Mouse (Mus musculus) E14TG2a.4 (cell line): ENCODE measurements around the gene Hip1r.

Experiments used
- H3K27me3 ChIP-seq: 2 replicates; pipeline ENCODE4 v1.6.1; 2014; ENCODE audit warnings: low read length, control low read depth; ENCODE audit not compliant: insufficient read depth
- H3K36me3 ChIP-seq: 2 replicates; pipeline ENCODE4 v1.6.1; 2014; ENCODE audit warnings: low read length, control low read depth; ENCODE audit not compliant: insufficient read depth
- H3K4me1 ChIP-seq: replicated peaks from 2 replicates; pipeline ENCODE4 v1.6.1; 2014; ENCODE audit warnings: low read depth, low read length, control low read depth
- H3K4me3 ChIP-seq: replicated peaks from 2 replicates; pipeline ENCODE4 v1.5.1; 2014; ENCODE audit warnings: mild to moderate bottlenecking, low read length
- H3K9me3 ChIP-seq: 2 replicates; pipeline ENCODE4 v1.6.1; 2014; ENCODE audit warnings: low read length, control low read depth
- CTCF ChIP-seq: conservative IDR thresholded peaks from 2 replicates; pipeline ENCODE4 v1.5.1; 2014; ENCODE audit warnings: low read length
- NANOG ChIP-seq: IDR thresholded peaks from 2 replicates; pipeline ENCODE4 v1.6.1; 2014; ENCODE audit warnings: borderline replicate concordance, low read length, mixed read lengths
- POU5F1 ChIP-seq: IDR thresholded peaks from 2 replicates; pipeline ENCODE4 v1.6.1; 2014; ENCODE audit warnings: low read length, borderline replicate concordance

Gene Hip1r

DNA sequence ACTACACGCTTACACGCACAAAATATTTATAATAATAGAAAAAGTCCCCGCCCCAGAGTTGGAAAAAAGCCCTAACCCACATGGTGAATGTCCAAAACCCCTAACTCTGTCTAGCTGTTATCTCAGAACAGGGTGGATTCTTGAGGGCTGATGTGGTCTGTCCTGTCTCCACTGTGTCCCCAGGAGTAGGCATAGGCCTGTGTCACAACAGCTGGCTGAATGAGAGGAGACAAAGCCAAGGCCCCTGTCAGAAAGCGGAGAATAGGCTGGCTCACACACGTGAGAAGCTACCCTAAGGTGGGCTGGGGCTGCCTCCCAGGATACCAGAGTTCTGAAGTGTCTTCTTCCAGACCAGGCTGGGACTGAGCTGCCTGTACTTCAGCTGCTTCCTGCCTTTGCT lies 4.7 kb downstream of the Hip1r start:
- TF ChIP-seq NANOG (no peak), CTCF (no peak), POU5F1 (no peak)
- peaks cover 26% of the 10 kb centered on the region for H3K27me3 ChIP-seq
- no peaks in the 10 kb centered on the region for H3K9me3 ChIP-seq
- no peak overlapping the region for H3K4me3 ChIP-seq
- peaks cover 3% of the 10 kb centered on the region; the same call in 1 of the 2 replicates for H3K36me3 ChIP-seq
- peaks cover 58% of the 10 kb centered on the region for H3K4me1 ChIP-seq

DNA sequence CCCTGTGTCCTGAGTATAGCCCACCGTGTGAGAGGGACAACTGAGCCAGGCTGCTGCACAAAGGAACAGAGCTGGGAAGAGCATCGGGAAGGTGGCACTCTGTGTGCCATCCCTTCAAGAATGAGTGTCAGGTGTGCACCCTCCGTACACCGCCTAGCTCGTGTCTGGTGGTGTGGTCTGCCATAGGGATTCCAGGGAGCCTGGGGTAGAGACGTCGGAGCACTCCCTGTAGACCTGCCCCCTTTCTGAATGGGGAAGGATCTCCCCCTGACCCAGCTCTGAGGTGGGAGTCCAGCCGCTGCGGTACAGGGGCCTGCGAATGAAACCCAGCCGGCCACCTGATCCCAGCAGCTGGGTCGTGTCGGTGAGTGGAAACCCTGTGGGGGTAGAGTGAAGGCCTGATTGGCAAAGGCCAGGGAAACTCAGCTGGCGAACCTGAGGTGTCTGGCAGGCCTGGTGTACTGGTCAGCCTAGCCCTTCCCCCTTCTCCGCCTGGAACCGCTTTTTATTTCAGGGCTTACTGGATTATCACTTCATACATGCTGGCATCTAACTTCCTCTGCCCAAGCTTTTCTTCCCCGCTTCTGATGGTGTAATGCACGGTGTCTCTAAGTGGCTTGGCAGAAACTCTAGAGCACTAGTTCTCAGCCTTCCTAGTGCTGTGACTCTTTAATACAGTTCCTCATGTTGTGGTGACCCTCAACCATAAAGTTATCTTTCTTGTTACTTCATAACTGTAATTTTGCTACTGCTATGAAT lies 6.0 kb downstream of the Hip1r start:
- TF ChIP-seq CTCF (no peak), POU5F1 (no peak), NANOG (no peak)
- no peaks in the 10 kb centered on the region for H3K9me3 ChIP-seq

DNA sequence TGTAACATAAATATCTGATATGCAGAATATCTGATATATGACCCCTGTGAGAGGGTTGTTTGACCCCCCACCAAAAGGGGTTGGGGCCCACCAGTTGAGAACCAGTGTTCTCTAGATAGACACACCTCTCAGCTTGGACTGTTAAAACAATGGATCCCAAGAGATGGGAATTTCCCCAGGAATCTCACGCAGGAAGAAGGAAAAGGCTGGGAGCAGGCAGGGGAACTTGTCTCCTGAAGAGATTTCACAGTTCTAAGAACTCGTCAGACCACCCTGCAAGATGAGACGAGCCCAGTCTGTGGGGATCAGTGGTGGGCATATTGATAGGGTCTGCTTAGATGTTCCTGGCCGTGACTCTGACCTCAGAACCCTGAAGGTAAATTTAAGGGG lies 6.5 kb downstream of the Hip1r start:
- TF ChIP-seq CTCF (no peak), NANOG (no peak), POU5F1 (no peak)
- Histone ChIP-seq H3K4me3 (no peak overlapping the region), H3K9me3 (no peaks in the 10 kb centered on the region), H3K27me3 (peaks cover 16% of the 10 kb centered on the region), H3K4me1 (peaks cover 63% of the 10 kb centered on the region), H3K36me3 (peaks cover 3% of the 10 kb centered on the region; the same call in 1 of the 2 replicates)

More for the DNA sequence above, 6.0 kb downstream of the Hip1r start:
- peaks cover 21% of the 10 kb centered on the region for H3K27me3 ChIP-seq
- H3K4me1 ChIP-seq, result peaks cover 63% of the 10 kb centered on the region
- peaks cover 3% of the 10 kb centered on the region; the same call in 1 of the 2 replicates for H3K36me3 ChIP-seq
- no peak overlapping the region for H3K4me3 ChIP-seq

DNA sequence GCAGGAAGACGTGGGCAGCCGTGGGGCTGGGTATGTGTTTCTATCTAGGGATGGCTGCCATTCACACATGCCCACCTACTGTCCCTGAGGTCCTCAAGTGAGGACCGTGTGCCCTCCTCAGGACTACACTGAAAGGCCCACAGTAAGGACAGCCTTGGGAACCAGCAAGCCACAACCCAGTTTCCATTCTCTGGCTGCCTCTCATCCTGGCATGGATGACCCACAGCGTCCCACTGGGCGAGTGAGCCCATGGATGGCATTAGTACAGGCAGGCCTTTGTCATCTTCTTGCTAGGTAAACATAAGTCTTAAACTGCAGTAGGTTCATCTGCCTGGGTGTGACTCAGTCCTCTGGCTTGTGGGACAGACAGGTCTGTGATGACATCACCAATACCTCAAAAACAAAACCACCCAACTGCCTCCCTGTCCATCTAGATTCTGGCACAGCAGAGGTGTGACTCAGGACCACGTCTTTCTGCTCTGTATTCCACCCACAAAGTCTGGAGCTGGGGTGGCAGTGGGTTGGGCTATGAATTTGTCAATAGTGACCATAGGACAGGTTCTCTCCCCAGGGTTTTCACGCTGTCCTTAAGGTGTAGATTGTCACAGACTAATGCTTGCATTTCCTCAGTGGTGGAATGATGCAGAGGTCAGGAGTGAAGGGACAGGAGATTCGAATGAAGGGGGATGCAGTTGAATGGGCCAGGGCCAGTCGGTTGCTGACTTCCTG lies 7.3 kb downstream of the Hip1r start:
- Histone ChIP-seq H3K36me3 (peaks cover 3% of the 10 kb centered on the region; the same call in 1 of the 2 replicates), H3K4me3 (no peak overlapping the region), H3K9me3 (no peaks in the 10 kb centered on the region), H3K4me1 (peaks cover 56% of the 10 kb centered on the region), H3K27me3 (peaks cover 10% of the 10 kb centered on the region)
- no peak for TF ChIP-seq NANOG

DNA sequence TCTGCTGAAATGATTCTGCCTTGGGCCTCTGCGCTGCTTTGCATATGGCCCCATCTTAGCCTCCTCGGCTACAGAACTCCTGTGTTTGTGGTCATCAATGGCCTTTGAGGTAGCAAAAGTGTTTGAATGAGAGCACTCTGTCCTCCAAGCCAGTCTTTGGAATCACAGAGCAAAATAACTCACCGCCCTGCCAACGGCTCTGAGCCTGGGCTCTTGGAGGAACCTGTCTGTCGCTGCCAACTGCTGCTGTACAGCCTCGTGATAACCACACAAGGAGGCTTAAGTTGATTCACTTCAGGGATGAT lies 7.8 kb downstream of the Hip1r start:
- no peaks in the 10 kb centered on the region for H3K9me3 ChIP-seq
- H3K4me3 ChIP-seq, result no peak overlapping the region
- peaks cover 3% of the 10 kb centered on the region; the same call in 1 of the 2 replicates for H3K36me3 ChIP-seq
- H3K27me3 ChIP-seq, result peaks cover 5% of the 10 kb centered on the region; the same call in 1 of the 2 replicates
- TF ChIP-seq NANOG, result no peak
- TF ChIP-seq POU5F1, result no peak
- no peak for TF ChIP-seq CTCF
- H3K4me1 ChIP-seq, result peaks cover 50% of the 10 kb centered on the region

DNA sequence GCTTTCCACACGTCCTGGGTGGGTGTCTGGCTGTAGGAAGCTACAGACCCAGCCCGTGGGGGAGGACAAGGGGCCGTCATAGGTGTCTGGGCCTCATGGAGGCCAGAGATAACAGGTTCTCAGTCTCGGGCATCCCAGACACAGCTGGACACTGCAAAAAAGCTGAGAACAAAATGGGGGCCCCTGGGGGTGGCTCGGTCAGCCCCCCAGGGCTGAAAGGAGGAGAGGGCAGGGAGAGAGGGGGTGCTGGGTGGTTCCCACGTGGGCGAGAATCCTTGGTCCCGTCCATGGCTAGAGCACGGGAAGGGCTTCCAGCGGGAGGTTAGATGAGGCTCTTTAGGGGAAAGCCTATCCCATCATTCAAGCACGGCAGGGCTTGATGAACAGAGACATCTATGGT lies 9.4 kb downstream of the Hip1r start:
- Histone ChIP-seq H3K36me3 (peaks cover 3% of the 10 kb centered on the region; the same call in 1 of the 2 replicates), H3K4me1 (peaks cover 43% of the 10 kb centered on the region), H3K27me3 (no peaks in the 10 kb centered on the region), H3K4me3 (no peak overlapping the region), H3K9me3 (no peaks in the 10 kb centered on the region)
- TF ChIP-seq NANOG (no peak), POU5F1 (no peak), CTCF (no peak)

DNA sequence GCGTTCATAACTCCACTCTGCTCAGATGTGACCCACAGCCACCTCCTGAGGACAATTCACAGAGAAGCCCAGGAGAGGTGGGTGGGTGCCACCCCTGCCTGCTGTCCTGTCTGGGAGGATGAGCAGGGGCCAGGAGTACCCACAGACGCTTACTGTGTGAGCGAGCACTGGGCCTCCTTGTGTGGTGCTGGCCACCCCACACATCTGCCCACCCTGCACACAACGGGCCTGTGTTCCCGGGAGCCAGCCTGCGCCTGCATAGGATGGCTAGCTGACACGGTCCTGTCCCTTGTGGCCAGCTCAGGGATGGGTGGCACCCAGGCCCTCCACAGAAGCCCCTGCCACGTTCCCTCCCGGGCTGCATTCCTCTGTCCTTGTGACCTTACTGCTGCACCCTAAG lies 12.0 kb downstream of the Hip1r start:
- Histone ChIP-seq H3K36me3 (peaks cover 5% of the 10 kb centered on the region), H3K9me3 (no peaks in the 10 kb centered on the region), H3K27me3 (no peaks in the 10 kb centered on the region), H3K4me1 (peaks cover 35% of the 10 kb centered on the region), H3K4me3 (no peak overlapping the region)
- no peak for TF ChIP-seq CTCF
- no peak for TF ChIP-seq POU5F1
- no peak for TF ChIP-seq NANOG

DNA sequence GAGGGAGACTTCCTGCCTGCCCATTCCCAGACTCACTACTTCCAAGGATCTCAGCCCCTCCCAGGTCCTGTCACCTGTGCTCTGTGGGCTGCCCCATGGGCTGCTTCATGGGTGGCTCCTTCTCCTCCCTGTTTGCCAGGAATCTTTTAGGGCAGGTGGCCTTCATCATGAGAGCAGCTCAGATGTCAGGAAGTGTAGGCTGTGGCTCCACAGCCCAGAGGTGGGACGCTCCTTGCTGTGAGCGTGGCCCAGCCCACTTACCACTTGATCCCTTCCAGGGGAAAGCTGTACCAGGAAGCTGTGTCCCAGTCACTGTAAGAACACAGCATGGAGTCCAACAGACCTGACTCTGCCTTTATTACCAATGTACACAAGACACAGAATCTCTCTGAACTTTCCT lies 13.5 kb downstream of the Hip1r start:
- Histone ChIP-seq H3K27me3 (no peaks in the 10 kb centered on the region), H3K4me3 (no peak overlapping the region), H3K9me3 (no peaks in the 10 kb centered on the region), H3K4me1 (peaks cover 43% of the 10 kb centered on the region), H3K36me3 (peaks cover 14% of the 10 kb centered on the region)
- TF ChIP-seq CTCF (no peak), NANOG (no peak), POU5F1 (no peak)

DNA sequence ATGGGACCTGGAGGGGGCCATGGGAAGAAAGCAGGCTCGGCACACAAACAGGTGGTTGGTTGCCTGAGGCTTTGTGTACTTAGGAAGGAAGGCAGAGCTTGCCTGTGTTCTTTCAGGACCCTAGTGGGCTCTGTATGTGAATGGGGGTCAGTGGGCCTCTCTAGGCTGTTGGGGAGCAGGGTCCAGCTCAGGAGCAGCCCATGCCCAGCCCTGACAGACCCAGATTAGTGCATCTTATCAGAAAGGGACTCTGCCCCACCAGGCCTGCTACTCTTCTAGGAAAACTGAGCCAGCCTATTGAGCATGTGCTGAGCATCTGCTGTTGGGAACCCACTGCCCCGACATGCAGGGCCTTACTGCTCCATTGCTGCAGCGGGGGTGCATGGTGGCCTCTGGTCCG lies 14.1 kb downstream of the Hip1r start:
- H3K4me3 ChIP-seq, result no peak overlapping the region
- no peak for TF ChIP-seq CTCF
- no peak for TF ChIP-seq NANOG
- no peak for TF ChIP-seq POU5F1
- no peaks in the 10 kb centered on the region for H3K9me3 ChIP-seq
- H3K36me3 ChIP-seq, result peaks cover 19% of the 10 kb centered on the region
- H3K27me3 ChIP-seq, result no peaks in the 10 kb centered on the region
- H3K4me1 ChIP-seq, result peaks cover 49% of the 10 kb centered on the region
